Mouse (Mus musculus): Measurements from ENCODE around the gene Olfr702.

The Olfr702 gene

DNA sequence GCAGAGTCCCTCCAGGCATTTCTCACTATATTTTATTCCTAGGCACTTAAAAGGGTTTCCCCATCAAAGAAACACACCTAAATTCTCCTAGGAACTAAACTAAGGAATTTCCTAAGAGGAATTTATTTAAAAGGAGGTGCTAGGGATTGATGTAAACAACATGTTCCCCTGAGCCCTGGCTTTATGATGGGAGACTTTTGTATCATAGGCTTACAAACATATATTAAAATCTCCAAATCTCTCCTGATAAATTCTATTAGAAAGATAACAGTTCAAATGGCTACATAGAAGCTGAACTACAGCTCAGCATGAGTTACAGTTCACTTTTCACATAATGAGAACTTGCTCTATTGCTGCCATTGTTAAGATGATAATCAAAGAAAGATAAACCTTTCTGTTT is at the start of gene Olfr702:
Olfr702 (minus strand) TSS at position 101 of the 400 bp plus-strand sequence.
- no peak for DNase-seq (ENCODE audit: low read depth, low spot score)

DNA sequence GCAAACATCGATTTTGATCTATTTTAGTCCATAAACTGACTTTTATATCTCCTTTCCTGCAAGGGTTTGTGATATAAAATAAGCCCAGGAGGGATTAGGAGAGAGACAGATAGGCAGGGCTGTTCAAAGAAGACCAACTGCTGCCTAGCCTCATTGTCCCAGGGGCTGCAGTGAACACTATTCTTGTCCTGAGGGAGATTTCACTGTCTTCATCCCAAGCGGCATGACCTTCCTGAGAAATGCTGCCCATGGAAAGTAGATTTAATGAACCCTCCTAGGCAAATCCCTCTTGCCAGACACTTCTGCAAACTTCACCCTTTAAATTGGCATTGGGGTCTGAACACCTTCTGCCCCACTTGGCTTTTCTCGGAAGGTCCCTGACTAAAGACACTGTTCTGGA is 43.1 kb upstream of the Olfr702 start, which contains the start of gene Olfr705:
Olfr705 (minus strand) TSS at position 101 of the 400 bp plus-strand sequence.
- no peak for DNase-seq (ENCODE audit: low read depth, low spot score)

DNA sequence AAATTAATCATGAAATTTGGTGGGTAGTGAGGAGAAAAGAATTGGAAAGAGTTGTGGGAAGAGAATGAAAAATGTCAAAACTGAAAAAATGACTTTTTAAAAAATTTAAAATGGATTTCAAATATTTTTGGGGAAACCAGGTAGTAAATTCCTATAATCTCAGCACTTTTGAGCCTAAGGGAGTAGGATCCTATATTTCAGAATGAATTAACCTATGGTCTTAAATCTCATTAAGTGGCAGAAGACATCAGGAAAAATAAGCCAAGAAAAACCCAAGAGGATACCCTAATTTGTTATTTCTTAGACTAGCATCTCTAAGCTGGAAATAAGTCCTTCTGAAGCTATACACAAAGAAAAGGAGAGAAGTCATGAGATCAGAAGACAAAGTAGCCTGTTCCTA is 29.2 kb upstream of the Olfr702 start, which contains the start of gene Olfr704:
Olfr704 (plus strand) TSS at position 301 of the 400 bp plus-strand sequence.
- DNase-seq (ENCODE audit: low read depth, low spot score), result no peak

DNA sequence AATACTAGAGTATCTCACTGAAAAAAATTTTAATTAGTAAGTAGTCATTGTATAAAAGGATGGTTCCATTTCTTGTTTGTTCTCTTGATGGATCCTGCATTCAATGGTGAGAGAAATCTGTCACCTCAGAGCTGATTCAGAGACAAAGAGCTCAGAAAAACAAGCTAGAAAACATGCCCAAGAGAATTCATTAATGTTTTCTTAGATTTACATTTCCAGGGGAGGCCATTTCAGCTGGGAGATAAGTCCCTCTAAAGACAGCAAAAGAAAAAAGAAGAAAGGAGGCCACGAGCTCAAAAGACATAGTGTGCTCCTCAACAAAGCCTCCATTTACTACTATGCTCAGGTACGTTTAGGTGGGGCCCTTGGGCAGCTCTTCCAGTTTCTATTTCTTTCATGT is 9.4 kb upstream of the Olfr702 start, which contains the start of gene Olfr703:
Olfr703 (plus strand) TSS at position 301 of the 400 bp plus-strand sequence.
- no peak for DNase-seq (ENCODE audit: low read depth, low spot score)

DNA sequence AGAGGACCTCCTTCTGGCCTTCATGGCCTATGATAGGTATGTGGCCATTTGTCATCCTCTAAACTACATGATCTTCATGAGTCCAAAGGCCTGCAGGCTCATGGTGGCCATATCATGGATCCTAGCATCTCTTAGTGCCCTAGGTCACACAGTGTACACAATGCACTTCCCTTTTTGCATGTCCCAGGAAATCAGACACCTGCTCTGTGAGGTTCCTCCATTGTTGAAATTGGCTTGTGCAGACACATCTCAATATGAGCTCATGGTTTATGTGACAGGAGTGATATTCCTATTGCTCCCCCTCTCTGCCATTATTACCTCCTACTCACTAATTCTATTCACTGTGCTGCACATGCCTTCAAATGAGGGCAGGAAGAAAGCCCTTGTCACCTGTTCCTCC is 15.3 kb downstream of the Olfr702 start:
- DNase-seq (ENCODE audit: low read depth, low spot score), result no peak

DNA sequence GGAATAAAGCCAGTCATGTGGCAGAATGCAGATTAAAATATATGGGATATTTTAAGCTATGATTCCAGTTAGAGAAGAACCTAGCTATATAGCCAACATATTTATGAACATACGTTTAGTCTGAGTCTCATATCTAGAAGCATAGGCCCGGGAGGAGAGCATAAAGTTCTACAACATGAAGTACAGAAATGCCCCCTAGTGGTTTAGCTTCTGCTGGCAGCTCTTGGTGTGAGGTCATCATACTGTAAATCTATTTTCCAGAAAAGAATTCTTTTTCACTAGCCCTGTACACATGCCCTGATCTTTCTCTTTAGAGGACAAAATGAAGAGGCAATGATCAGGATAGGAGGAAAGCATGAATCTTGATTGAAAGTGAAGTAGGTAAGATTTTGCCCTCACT is 17.9 kb downstream of the Olfr702 start:
- DNase-seq (ENCODE audit: low read depth, low spot score), result no peak

DNA sequence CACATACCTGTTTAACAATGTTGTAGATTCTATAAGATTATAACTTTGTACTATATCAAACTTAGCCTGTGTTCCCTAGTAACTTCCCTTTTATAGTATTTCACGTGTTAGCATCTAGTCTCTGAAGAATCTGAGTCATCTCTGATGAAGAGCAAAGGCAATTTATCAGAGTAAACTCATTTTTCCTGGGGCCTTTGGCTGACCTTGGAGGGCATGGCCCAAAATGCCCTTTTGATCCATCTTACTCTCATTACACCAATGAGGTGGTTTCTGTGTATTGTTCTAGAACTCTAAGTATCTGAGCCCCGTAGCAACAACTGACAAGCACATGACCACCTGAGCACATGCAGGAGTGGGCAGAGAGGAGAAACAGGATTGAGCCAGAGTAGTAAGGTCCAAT is 19.9 kb downstream of the Olfr702 start, which contains the start of gene Olfr701:
Olfr701 (plus strand) TSS at position 301 of the 400 bp plus-strand sequence.
- DNase-seq (ENCODE audit: low read depth, low spot score), result no peak

DNA sequence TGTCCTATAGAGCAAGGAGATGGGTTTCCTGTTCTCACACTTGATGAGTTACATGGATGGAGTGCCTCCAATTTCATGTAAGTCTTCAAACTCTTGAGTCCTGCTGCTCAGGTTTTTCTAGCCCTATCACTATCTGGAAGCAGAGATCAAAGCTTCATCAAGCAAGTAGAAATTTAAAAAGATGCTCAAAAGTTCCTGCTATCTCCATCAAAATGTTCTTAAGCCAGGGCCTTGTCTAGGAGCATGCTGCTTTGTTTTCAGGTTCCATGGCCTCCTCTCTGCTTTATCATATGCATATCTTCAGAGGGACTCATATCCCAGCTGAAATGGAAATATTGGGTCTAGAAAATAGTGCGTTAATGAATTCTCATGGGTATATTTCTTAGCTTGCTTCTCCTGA is 25.0 kb downstream of the Olfr702 start, which contains the start of gene Olfr700:
Olfr700 (minus strand) TSS at position 101 of the 400 bp plus-strand sequence.
- no peak for DNase-seq (ENCODE audit: low read depth, low spot score)

DNA sequence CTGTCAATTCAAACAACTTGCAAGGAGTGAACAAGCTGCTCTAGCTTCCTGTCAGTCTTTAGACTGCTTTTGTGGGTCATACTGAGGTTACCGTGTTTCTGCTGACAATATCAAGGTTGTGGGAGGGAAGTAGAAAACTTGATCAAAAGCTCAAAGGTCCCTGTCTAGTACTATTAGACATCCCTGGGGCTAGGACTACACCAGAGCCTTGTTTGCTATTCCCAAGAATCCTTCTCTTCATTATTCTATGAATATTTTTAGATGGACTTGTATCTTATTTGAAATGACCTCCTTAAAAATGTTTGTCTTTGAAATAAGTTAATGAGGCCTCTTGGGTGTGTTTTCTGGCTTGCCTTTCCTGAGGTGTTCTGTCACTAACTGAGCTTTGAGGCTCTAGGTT is 40.6 kb downstream of the Olfr702 start, which contains the start of gene Olfr699:
Olfr699 (minus strand) TSS at position 101 of the 400 bp plus-strand sequence.
- DNase-seq (ENCODE audit: low read depth, low spot score), result no peak

DNA sequence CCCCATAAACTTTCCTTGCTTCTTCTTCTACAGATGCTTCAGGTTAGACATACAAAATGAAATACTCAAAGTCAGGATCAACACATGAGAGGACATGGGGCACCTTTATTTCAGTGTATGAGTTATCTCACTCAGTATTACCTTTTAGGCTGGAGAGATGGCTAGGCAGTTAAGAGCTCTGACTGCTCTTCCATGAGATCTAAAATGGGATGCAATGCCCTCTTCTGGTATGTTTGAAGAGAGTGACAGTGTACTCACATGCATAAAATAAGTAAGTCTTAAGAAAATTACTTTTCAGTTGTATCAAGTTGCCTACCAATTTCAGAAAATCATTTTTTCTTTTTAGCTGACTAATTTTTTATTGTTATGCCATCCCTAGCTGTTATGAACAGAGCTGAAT is 45.4 kb downstream of the Olfr702 start:
- DNase-seq (ENCODE audit: low read depth, low spot score), result no peak

Data from retina, postnatal 7 days (tissue).